Mouse (Mus musculus) neutrophil, adult 5-6 weeks (primary cell): ENCODE results near the gene 5730522E02Rik. TPM values are rescaled to one million over a fixed set of nuclear protein-coding genes. Genes with fewer than 3 reads are reported as not detected.
A peak's percentile ranks its signal among the peaks of the same experiment; 100 is the strongest.

Experiments
- ATAC-seq: fragments of 151-379, 151-347 bp; 2 replicates; pipeline ENCODE4 v1.8.0; 2017; ENCODE audit warnings: mild to moderate bottlenecking, moderate TSS enrichment; ENCODE audit not compliant: insufficient number of reproducible peaks, poor library complexity, low FRiP score, severe bottlenecking; ENCODE audit errors: extremely low read depth
- total RNA-seq: library from RNA; stranded (forward); fragments of 200-1000 nt; gene quantifications from 2 replicates; pipeline ENCODE4 v1.2.3, GENCODE M21; 2017

Gene 5730522E02Rik
- total RNA-seq, 1 experiment from 2014 or later, result 0.35 TPM

DNA sequence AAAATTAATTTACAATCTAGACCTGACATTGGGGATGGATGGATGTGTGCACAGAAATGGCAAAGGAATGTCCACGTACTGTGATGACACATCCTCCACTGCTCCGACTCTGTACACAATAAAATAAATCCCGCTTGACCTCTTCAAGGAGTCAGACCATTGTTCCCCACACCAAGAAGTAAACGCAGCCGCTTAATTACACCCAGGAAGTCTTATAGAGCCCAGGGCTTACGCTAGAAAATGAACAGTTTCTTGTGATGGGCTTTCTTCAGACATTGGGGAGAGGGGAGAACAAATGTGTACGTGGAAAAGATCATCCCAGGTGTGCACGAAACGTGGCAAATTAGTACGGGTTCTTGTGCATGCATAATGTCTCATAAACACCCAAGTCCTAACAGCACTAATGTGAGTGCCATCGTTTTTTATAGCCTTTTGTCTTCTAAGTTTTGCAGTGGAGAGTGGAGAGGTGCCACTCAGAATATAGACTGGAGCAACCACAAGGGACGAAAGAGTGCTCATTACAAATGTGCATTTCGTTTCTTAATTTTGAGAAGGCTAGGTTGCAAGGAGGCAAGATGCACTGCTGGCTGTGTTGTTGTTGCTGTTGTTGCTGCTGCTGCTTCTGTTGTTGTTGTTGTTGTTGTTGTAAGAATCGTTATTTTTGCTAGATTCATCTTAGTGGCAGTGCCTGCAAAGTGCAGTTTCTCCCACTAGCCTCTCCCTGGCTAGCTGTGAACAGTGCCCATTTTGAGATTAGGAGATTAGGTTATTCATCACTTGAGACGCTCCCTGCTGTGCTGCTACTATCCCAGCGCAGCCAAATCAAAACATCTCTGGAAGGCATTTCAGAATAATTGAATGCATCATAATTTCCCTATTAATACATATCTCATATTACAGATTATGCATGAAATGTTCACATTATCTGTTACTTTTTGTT, 353.7 kb downstream of the 5730522E02Rik start:
- ATAC-seq, result no peak

DNA sequence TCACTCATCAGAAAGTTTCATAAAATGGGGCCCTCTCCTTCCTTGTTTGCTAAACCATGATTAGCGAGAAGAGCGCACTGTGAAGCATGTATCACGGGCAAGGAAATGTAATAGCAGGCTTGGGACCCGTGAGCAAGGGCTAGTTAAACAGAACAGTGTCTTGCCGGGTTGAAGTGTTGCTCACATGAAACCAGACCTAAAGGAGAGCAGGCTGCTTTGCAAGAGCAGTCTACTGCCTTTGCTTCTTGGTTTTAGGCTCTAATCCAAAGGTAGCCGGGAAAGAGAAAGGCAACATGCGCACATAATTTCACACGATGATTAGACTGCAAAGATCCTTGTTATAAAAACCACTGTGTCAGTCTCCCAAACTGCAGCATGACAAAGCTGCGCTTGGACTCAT, 354.8 kb downstream of the 5730522E02Rik start:
- no peak for ATAC-seq

- ATAC-seq, result no peak
Observed at GRCm38 (mm10) chr11:25854216-25854615, 356.3 kb downstream of the 5730522E02Rik start.

GRCm38 (mm10) chr11:25853032-25853431, 357.5 kb downstream of the 5730522E02Rik start:
- ATAC-seq, result no peak

DNA sequence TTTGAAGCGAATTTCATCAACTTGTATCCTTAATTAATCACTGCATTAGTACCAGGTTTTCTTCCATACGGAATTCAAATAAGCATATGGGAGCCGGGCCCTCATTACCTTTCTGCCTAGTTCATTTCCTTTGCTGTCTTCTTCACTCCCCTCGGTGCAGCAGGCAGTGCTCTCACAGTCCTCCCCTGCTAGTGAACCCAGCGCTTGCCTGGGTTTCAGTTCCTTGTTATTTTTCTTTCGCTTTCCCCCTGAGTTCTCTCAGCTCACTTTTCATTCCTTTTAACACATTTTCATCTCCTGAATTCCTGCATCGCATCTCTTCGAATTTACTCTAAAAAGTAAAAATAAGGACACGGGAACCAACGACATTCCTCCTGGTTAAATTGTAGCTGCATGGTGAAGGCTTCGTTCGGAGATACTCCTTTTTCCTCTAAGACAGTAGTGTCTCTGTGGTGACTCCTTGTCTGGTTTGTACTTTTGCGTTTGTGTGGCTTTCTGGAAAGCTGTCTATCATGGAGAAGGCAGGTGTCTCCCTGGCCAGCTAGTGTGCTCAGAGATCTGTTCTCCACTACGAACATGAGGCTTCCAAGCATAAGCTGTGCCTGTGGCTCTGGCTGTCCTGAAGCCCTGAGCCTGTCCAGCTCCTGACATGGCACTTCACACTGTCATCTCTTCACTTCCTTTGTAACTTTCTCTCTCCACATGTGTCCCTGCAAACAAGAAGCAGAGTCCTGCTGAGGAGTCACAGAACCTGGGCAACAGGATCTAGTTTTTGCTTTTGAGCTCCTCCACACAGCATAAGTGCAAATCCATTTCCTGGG, 361.5 kb downstream of the 5730522E02Rik start:
- ATAC-seq, result peak; percentile 88

DNA sequence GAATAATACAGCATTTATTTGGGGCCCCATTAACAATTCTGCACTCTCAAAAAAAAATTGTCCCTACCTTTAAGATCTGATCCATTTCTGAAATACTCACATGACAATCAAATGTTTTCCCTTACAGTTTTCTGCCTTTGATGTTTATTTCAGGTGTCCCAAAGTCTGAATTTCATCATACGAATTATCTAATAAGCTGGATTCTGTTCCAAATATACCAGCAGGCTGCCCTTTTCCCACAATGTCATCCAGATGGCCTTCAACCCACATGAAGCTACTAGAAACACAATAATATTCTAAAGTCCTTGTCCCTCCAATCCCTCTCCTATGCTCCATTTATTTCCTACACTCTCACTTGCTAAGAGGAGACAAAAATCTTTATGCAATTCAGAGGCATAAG, 372.1 kb downstream of the 5730522E02Rik start:
- no peak for ATAC-seq

GRCm38 (mm10) chr11:25819789-25820188, 390.8 kb downstream of the 5730522E02Rik start:
- no peak for ATAC-seq

DNA sequence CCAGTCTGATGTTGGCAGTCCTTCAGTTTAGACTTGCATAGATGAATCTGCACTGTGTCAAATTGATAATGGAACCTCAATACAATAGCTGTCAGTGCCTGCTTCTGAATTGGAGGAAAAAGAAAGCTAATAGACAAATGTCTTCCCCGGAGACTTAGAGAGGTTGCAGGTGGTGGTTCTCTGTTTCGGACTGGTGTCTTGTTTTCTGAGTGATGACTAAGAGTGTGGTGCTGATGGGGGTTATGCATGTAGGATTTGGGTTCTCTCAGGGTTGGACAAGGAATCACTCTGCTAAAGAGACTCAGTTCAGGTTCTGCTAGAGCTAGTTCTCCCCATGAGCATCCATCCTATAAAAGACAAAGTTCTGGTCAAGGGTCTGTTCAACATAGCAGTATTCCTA, 397.1 kb downstream of the 5730522E02Rik start:
- no peak for ATAC-seq

DNA sequence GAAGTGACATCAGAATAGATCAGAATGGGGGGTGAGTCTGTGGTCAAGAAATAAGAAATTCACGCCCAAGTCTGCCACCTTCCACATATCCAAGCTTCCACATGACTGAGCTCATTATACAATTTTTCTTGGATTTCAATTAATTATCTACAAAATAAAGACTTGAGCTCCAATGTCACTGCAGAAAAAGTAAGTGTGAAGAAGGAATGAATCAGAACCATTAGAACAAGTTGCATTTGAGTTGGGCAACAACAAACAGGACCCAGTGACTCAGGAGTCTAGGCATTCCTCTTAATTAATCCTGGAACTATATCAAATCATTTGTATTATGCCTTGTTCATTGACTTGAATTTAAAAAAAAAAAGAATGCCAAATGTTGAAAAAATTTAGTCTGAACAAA, 422.9 kb downstream of the 5730522E02Rik start:
- ATAC-seq, result no peak

- no peak for ATAC-seq
Observed at GRCm38 (mm10) chr11:25772231-25772630, 438.3 kb downstream of the 5730522E02Rik start.

GRCm38 (mm10) chr11:25770991-25771568, 439.5 kb downstream of the 5730522E02Rik start:
- ATAC-seq, result no peak

DNA sequence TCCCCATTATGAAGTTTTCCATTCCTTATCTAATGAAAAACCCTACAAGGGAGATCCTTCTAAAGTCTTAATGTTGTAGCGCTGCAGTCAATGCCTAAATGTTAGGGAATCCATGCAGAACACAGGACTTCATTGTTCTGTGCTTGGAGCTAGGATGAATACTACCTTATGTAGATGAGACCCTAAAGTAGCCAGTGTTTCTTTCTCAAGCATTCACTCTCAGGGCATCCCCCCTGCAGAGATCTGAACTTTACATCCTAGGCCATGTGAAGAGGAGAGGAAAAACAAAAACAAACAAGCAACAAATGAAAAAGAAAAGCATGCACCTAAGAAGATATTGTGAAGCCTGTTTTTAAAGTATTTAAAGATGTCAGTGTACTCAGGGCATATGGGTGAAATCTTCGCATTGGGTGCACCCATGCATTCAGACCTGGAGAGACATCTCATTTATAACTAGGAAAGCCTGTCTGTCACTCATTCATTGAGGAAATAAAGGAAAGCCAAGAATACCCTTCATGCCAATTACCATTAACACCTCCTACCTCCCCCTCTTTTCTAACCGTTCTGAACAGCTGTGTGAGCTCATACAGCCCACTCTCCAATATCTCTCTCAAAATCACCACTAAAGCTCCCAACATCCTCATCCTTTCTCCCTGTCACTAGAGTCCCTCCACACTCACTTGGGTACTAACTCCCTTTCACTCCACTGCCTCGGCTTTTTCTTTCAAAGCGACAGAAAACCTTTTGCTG, 442.8 kb downstream of the 5730522E02Rik start:
- no peak for ATAC-seq

DNA sequence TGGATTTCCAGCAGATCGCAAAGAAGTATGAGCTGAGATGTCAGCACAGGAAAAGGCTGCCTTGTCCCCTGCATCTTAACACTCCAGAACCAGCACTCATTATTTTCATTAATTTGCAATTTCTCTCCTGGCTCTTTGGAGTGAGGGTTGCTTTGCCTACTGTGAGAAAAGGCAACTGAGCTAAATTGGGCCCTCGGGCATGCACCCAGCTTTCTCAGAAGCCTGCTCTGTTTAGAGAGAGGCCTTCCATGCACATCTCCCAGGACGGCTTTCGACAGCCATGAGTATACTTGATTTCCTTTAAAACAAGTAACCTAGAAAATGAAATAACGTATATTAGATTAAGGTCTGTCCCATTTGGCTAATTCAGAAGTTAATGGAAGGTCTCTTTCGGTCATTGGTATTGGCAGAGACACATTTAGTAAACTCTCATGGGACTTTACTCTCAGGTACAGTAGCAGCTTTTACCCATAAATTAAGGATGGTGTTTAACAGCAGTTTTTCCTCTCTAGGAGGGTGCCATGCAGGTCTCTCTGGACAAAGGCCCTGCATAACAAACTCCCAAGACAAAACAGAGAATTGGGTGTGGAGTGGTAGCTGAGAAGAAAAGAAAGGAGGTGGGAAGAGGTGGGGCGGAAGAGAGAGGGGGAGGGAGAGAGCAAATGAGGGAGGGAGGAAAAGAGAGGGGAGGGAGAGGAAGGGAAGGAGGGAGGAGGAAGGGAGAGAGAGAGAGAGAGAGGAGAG, 457.2 kb downstream of the 5730522E02Rik start:
- ATAC-seq, result no peak

DNA sequence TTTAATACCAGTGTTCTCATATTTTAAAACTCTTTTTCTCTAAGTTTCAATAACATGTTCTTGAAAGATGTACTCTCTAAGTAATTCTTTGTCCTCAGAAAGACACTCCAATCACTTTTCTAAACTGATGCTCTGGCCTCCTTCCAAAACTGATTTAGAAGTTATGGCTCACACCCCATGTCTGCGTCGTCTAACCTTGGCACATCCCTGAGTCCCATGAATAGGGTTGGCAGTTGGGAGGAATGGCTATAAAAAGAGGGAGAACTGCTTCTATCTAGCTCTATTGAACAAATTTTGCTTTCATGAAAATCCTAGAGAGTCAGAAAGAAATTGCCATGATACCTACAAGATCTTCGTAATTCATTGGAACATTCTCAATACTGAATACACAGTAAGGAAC, 458.1 kb downstream of the 5730522E02Rik start:
- ATAC-seq, result no peak

- ATAC-seq, result no peak
Observed at GRCm38 (mm10) chr11:25747098-25747862, 463.3 kb downstream of the 5730522E02Rik start.

DNA sequence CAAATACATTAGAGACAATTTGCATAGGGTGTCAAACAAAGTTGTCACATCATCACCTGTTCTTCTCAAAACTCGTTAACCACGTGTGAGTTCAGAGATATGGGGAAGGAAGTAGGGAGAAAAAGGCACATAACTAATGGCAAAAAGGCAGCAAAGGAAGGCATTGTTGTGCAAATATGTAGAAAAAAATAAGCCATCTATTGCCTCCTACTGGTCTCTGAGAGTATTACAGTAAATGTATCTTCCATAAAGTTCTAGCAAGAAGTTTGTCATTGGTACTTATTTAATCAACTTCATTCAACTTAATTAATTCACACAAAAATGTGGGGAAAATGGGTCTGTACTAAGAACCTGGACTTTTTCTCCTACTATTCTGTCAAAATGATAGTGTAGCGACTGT, 466.9 kb downstream of the 5730522E02Rik start:
- ATAC-seq, result no peak

DNA sequence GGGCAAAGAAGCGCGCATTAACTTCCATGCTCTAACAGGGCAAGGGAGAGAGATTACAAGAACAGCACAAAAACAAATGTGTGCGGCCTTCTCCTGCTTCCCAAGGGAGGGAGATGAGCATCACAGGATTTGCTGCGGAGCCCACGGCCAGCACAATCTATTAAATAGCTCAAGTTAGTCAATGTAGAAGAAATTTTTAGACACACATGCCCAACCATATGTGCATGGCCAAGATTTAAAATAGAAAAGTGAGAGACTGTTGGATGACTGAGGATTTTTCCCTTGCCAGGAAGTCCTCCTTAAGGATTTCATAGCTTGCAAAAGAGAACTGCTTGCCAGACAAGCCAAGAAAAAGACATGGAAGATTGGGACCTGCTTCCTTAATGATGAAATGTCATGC, 473.3 kb downstream of the 5730522E02Rik start:
- ATAC-seq, result no peak

DNA sequence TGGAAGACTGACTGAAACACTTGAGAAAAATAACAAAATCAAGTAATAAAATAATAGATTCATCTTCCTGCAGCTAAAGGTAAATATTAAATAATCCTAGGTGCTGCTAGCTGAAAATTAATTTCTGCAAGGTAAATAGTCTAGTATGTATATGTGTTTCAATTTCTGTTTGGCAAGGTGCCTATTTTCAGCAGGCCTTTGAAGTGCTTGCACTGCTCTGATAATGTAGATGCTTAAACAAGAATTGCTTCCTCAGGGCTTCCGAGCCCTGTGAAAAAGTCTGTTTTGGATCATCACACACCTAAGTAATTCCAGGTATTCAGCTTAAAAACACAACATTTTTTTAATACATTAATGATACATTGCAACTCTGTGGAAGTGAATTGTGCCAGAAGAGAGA, 481.1 kb downstream of the 5730522E02Rik start:
- ATAC-seq, result no peak
